Mouse (Mus musculus): ENCODE measurements at regions not wholly inside any gene's neighbourhood (a gene's known extent, or its start where the extent isn't known, plus 50 kb on each side); places are given as distances from the start of the nearest gene placed in this dataset.
A peak's percentile ranks its signal among the peaks of the same experiment; 100 is the strongest.
"Not testable (repeated sequence)": the region's sequence is repeated elsewhere in the genome, so short reads cannot be mapped to it uniquely, and the experiment has no call there.

- Histone ChIP-seq H3K4me2 (replicated peaks; ENCODE audit: low read depth) (no peak overlapping the region), H3K4me3 (ENCODE audit: low read depth, low read length) (no peak overlapping the region), H3K4me1 (replicated peaks; ENCODE audit: control insufficient read depth, insufficient read depth) (no peaks in the 10 kb centered on the region), H3K27ac (replicated peaks) (no peak overlapping the region), H3K27me3 (ENCODE audit: control insufficient read depth, insufficient read depth, low read length) (no peaks in the 10 kb centered on the region), H3K9me3 (ENCODE audit: control insufficient read depth, low read length) (no peaks in the 10 kb centered on the region), H3K36me3 (ENCODE audit: control insufficient read depth, insufficient read depth, low read length) (no peaks in the 10 kb centered on the region), H3K9ac (ENCODE audit: low read length) (no peak overlapping the region)
- DNase-seq (ENCODE audit: low spot score) (no peak), ATAC-seq (ENCODE audit: low FRiP score, low TSS enrichment) (no peak)
- TF ChIP-seq CTCF (IDR thresholded peaks at IDR 0.05; ENCODE audit: low read depth) (no peak), EP300 (optimal IDR thresholded peaks at IDR 0.05) (no peak)
- WGBS, result 66% methylated on average over 5 of the region's 5 CpGs
These were observed 686.0 kb upstream of the Ghitm start for GRCm38 (mm10) chr14:37820918-37821632.

- Histone ChIP-seq H3K4me2 (replicated peaks; ENCODE audit: low read depth) (no peak overlapping the region), H3K9ac (ENCODE audit: low read length) (no peak overlapping the region), H3K27me3 (ENCODE audit: control insufficient read depth, insufficient read depth, low read length) (no peaks in the 10 kb centered on the region), H3K36me3 (ENCODE audit: control insufficient read depth, insufficient read depth, low read length) (no peaks in the 10 kb centered on the region), H3K4me1 (replicated peaks; ENCODE audit: control insufficient read depth, insufficient read depth) (no peaks in the 10 kb centered on the region), H3K27ac (replicated peaks) (no peak overlapping the region), H3K9me3 (ENCODE audit: control insufficient read depth, low read length) (no peaks in the 10 kb centered on the region), H3K4me3 (ENCODE audit: low read depth, low read length) (no peak overlapping the region)
- 23% methylated on average over 7 of the region's 7 CpGs for WGBS
- DNase-seq (ENCODE audit: low spot score), result peak; percentile 15
- ATAC-seq (ENCODE audit: low FRiP score, low TSS enrichment), result no peak
- TF ChIP-seq EP300 (optimal IDR thresholded peaks at IDR 0.05) (no peak), CTCF (IDR thresholded peaks at IDR 0.05; ENCODE audit: low read depth) (peak; percentile 51)
These were observed 684.9 kb upstream of the Ghitm start for GRCm38 (mm10) chr14:37819959-37820358.

- WGBS, result 85% methylated on average over 2 of the region's 2 CpGs
- no peak for TF ChIP-seq EP300 (optimal IDR thresholded peaks at IDR 0.05)
- no peak for TF ChIP-seq CTCF (IDR thresholded peaks at IDR 0.05; ENCODE audit: low read depth)
These were observed 660.6 kb upstream of the Ghitm start for GRCm38 (mm10) chr14:37795642-37796041.

GRCm38 (mm10) chr14:37765729-37766128, 630.7 kb upstream of the Ghitm start:
- Histone ChIP-seq H3K9ac (ENCODE audit: low read length) (no peak overlapping the region), H3K27ac (replicated peaks) (no peak overlapping the region), H3K27me3 (ENCODE audit: control insufficient read depth, insufficient read depth, low read length) (no peaks in the 10 kb centered on the region), H3K4me2 (replicated peaks; ENCODE audit: low read depth) (no peak overlapping the region), H3K9me3 (ENCODE audit: control insufficient read depth, low read length) (no peaks in the 10 kb centered on the region), H3K4me1 (replicated peaks; ENCODE audit: control insufficient read depth, insufficient read depth) (no peaks in the 10 kb centered on the region), H3K36me3 (ENCODE audit: control insufficient read depth, insufficient read depth, low read length) (no peaks in the 10 kb centered on the region), H3K4me3 (ENCODE audit: low read depth, low read length) (no peak overlapping the region)
- 84% methylated on average over 1 of the region's 1 CpGs for WGBS
- DNase-seq (ENCODE audit: low spot score) (no peak), ATAC-seq (ENCODE audit: low FRiP score, low TSS enrichment) (no peak)
- TF ChIP-seq EP300 (optimal IDR thresholded peaks at IDR 0.05) (no peak), CTCF (IDR thresholded peaks at IDR 0.05; ENCODE audit: low read depth) (no peak)

More at GRCm38 (mm10) chr14:37795642-37796041, 660.6 kb upstream of the Ghitm start:
- H3K9me3 ChIP-seq (ENCODE audit: control insufficient read depth, low read length), result no peaks in the 10 kb centered on the region
- no peak for DNase-seq (ENCODE audit: low spot score)
- no peak for ATAC-seq (ENCODE audit: low FRiP score, low TSS enrichment)
- no peak overlapping the region for H3K27ac ChIP-seq (replicated peaks)
- no peaks in the 10 kb centered on the region for H3K27me3 ChIP-seq (ENCODE audit: control insufficient read depth, insufficient read depth, low read length)
- no peaks in the 10 kb centered on the region for H3K4me1 ChIP-seq (replicated peaks; ENCODE audit: control insufficient read depth, insufficient read depth)
- H3K4me2 ChIP-seq (replicated peaks; ENCODE audit: low read depth), result no peak overlapping the region
- H3K9ac ChIP-seq (ENCODE audit: low read length), result no peak overlapping the region
- no peaks in the 10 kb centered on the region for H3K36me3 ChIP-seq (ENCODE audit: control insufficient read depth, insufficient read depth, low read length)
- no peak overlapping the region for H3K4me3 ChIP-seq (ENCODE audit: low read depth, low read length)

- H3K9me3 ChIP-seq (ENCODE audit: control insufficient read depth, low read length); ATAC-seq (ENCODE audit: low FRiP score, low TSS enrichment); H3K9ac ChIP-seq (ENCODE audit: low read length); H3K4me2 ChIP-seq (replicated peaks; ENCODE audit: low read depth); H3K4me1 ChIP-seq (replicated peaks; ENCODE audit: control insufficient read depth, insufficient read depth); H3K4me3 ChIP-seq (ENCODE audit: low read depth, low read length); H3K27me3 ChIP-seq (ENCODE audit: control insufficient read depth, insufficient read depth, low read length); DNase-seq (ENCODE audit: low spot score); H3K36me3 ChIP-seq (ENCODE audit: control insufficient read depth, insufficient read depth, low read length); H3K27ac ChIP-seq (replicated peaks): not testable (repeated sequence)
These were observed 614.6 kb upstream of the Ghitm start for GRCm38 (mm10) chr14:37749661-37750060.

- DNase-seq (ENCODE audit: low spot score) (no peak), ATAC-seq (ENCODE audit: low FRiP score, low TSS enrichment) (no peak)
- TF ChIP-seq EP300 (optimal IDR thresholded peaks at IDR 0.05) (no peak), CTCF (IDR thresholded peaks at IDR 0.05; ENCODE audit: low read depth) (no peak)
- WGBS, result 91% methylated on average over 7 of the region's 7 CpGs
- Histone ChIP-seq H3K4me3 (ENCODE audit: low read depth, low read length) (no peak overlapping the region), H3K27ac (replicated peaks) (no peak overlapping the region), H3K27me3 (ENCODE audit: control insufficient read depth, insufficient read depth, low read length) (no peaks in the 10 kb centered on the region), H3K36me3 (ENCODE audit: control insufficient read depth, insufficient read depth, low read length) (no peaks in the 10 kb centered on the region), H3K9me3 (ENCODE audit: control insufficient read depth, low read length) (no peaks in the 10 kb centered on the region), H3K4me2 (replicated peaks; ENCODE audit: low read depth) (no peak overlapping the region), H3K4me1 (replicated peaks; ENCODE audit: control insufficient read depth, insufficient read depth) (no peaks in the 10 kb centered on the region), H3K9ac (ENCODE audit: low read length) (no peak overlapping the region)
These were observed 614.1 kb upstream of the Ghitm start for GRCm38 (mm10) chr14:37749162-37749561.
